Mouse (Mus musculus) CH12.LX (cell line): Measurements from ENCODE around the gene Ccdc141. TPM values are rescaled to one million over a fixed set of nuclear protein-coding genes. Genes with fewer than 3 reads are reported as not detected.

Experiments used
- DNase-seq: peaks from one replicate; pipeline ENCODE4 v3.0.0-alpha.2; 2013; ENCODE audit errors: extremely low read depth
- H3K27ac ChIP-seq: 2 replicates; pipeline ENCODE4 v1.5.1; 2012; ENCODE audit warnings: low read depth, mild to moderate bottlenecking, control low read depth, moderate library complexity; ENCODE audit not compliant: insufficient read depth
- H3K27me3 ChIP-seq: replicated peaks from 2 replicates; pipeline ENCODE3; 2012; ENCODE audit warnings: inconsistent platforms
- H3K36me3 ChIP-seq, 2 experiments: replicated peaks in 1 of 2; 2 replicates each; pipeline versions ENCODE3 to v1.6.1; 2012; ENCODE audit warnings: inconsistent platforms in 1 of 2, low read length in 1 of 2, mild to moderate bottlenecking in 1 of 2, mixed read lengths in 1 of 2, moderate library complexity in 1 of 2; ENCODE audit not compliant: control insufficient read depth in 1 of 2, insufficient read depth in 1 of 2
- H3K4me1 ChIP-seq, 2 experiments: 2 replicates each; pipeline ENCODE4 v1.6.1; 2012; ENCODE audit warnings: inconsistent platforms in 1 of 2, moderate library complexity in 1 of 2; ENCODE audit not compliant: insufficient read depth in 2 of 2, control insufficient read depth in 1 of 2
- H3K4me2 ChIP-seq: 2 replicates; pipeline ENCODE4 v1.6.1; 2012; ENCODE audit warnings: low read depth, mild to moderate bottlenecking, control low read depth; ENCODE audit not compliant: poor library complexity, insufficient read depth, severe bottlenecking
- H3K4me3 ChIP-seq, 3 experiments: fragments of 150-350 bp in 1 of 3; sonication (generic) in 1 of 3; replicated peaks in 1 of 3; 2 replicates each; pipeline versions ENCODE3 to v1.5.1; 2011 to 2012; ENCODE audit warnings: low read depth in 2 of 3, low read length in 2 of 3, mild to moderate bottlenecking in 2 of 3, moderate library complexity in 2 of 3, control low read depth in 1 of 3, improper control_type of control experiment in 1 of 3, inconsistent platforms in 1 of 3, mixed read lengths in 1 of 3; ENCODE audit not compliant: poor library complexity in 1 of 3
- H3K79me2 ChIP-seq: replicated peaks from 2 replicates; pipeline ENCODE4 v1.6.1; 2012; ENCODE audit warnings: mild to moderate bottlenecking, moderate library complexity; ENCODE audit not compliant: control insufficient read depth, poor library complexity, insufficient read depth, severe bottlenecking; ENCODE audit errors: extremely low read depth
- H3K9ac ChIP-seq: 2 replicates; pipeline ENCODE4 v1.6.1; 2012; ENCODE audit warnings: low read depth, mild to moderate bottlenecking, control low read depth, moderate library complexity; ENCODE audit not compliant: insufficient read depth
- H3K9me3 ChIP-seq: replicated peaks from 2 replicates; pipeline ENCODE3; 2012; ENCODE audit warnings: low read length, inconsistent platforms, mixed read lengths
- CHD2 ChIP-seq: IDR thresholded peaks from 2 replicates; pipeline ENCODE4 v1.6.1; 2011; ENCODE audit warnings: low read length, improper control_type of control experiment
- CTCF ChIP-seq, 2 experiments: IDR thresholded peaks in 1 of 2; conservative IDR thresholded peaks in 1 of 2; 2 replicates each; pipeline ENCODE4 v1.5.1; 2011 to 2012; ENCODE audit warnings: low read depth in 2 of 2, low read length in 2 of 2, improper control_type of control experiment in 1 of 2, inconsistent platforms in 1 of 2, mild to moderate bottlenecking in 1 of 2, moderate library complexity in 1 of 2
- EP300 ChIP-seq: IDR thresholded peaks from 2 replicates; pipeline ENCODE4 v1.6.1; 2011; ENCODE audit warnings: low read length, improper control_type of control experiment
- ETS1 ChIP-seq: conservative IDR thresholded peaks from 2 replicates; pipeline ENCODE4 v1.6.1; 2012; ENCODE audit warnings: low read depth, mild to moderate bottlenecking, inconsistent platforms, low read length, improper control_type of control experiment, moderate library complexity
- IRF4 ChIP-seq: IDR thresholded peaks from 2 replicates; pipeline ENCODE4 v1.6.1; 2014; ENCODE audit warnings: low read depth, mild to moderate bottlenecking, inconsistent platforms, low read length, improper control_type of control experiment
- JUN ChIP-seq: IDR thresholded peaks from 2 replicates; pipeline ENCODE4 v1.6.1; 2011; ENCODE audit warnings: low read depth, mild to moderate bottlenecking, low read length, improper control_type of control experiment, moderate library complexity; ENCODE audit not compliant: insufficient read depth
- MAFK ChIP-seq: IDR thresholded peaks from 2 replicates; pipeline ENCODE4 v1.6.1; 2011; ENCODE audit warnings: low read length, improper control_type of control experiment; ENCODE audit not compliant: insufficient replicate concordance
- NELFE ChIP-seq: IDR thresholded peaks from 2 replicates; pipeline ENCODE4 v1.6.1; 2011; ENCODE audit warnings: low read depth, low read length, improper control_type of control experiment
- PAX5 ChIP-seq: IDR thresholded peaks from 2 replicates; pipeline ENCODE4 v1.6.1; 2012; ENCODE audit warnings: low read length, inconsistent platforms, mixed read lengths
- POLR2AphosphoS2 ChIP-seq: IDR thresholded peaks from 2 replicates; pipeline ENCODE4 v1.6.1; 2011; ENCODE audit warnings: low read depth, low read length, improper control_type of control experiment
- TCF12 ChIP-seq: IDR thresholded peaks from 2 replicates; pipeline ENCODE4 v1.6.1; 2014; ENCODE audit warnings: low read depth, mild to moderate bottlenecking, inconsistent platforms, low read length, improper control_type of control experiment
- USF1 ChIP-seq: IDR thresholded peaks from 2 replicates; pipeline ENCODE4 v1.6.1; 2014; ENCODE audit warnings: low read depth, mild to moderate bottlenecking, inconsistent platforms, low read length, improper control_type of control experiment
- USF2 ChIP-seq: conservative IDR thresholded peaks from 2 replicates; pipeline ENCODE4 v1.6.1; 2011; ENCODE audit warnings: low read depth, low read length, improper control_type of control experiment
- ZKSCAN1 ChIP-seq: IDR thresholded peaks from 2 replicates; pipeline ENCODE4 v1.6.1; 2012; ENCODE audit warnings: low read depth, inconsistent platforms, low read length, improper control_type of control experiment, borderline replicate concordance
- ZNF384 ChIP-seq: IDR thresholded peaks from 2 replicates; pipeline ENCODE4 v1.6.1; 2012; ENCODE audit warnings: low read depth, low read length, improper control_type of control experiment, inconsistent platforms
- dilution Hi-C: fragments of 300-500 bp; cut with MboI; formaldehyde crosslinking; loops from 2 replicates; pipeline ENCODE4 v1.14.3; 2020; ENCODE audit warnings: low sequenced_read_pairs; ENCODE audit not compliant: extremely low pct_unique_long_range_greater_than_20kb, extremely low pct_ligation_motif_present
- in situ Hi-C: fragments of 300-500 bp; cut with MboI; formaldehyde crosslinking; loops from 3 replicates; pipeline ENCODE4 v1.14.3; 2019; ENCODE audit warnings: low sequenced_read_pairs, low pct_ligation_motif_present, low pct_unique_long_range_greater_than_20kb, mixed read lengths
- polyA plus RNA-seq: library from polyadenylated mRNA; unstranded; fragments of >175 nt; gene quantifications from 2 replicates; pipeline ENCODE4 v1.2.1, GENCODE M21; 2012; ENCODE audit warnings: low read depth; ENCODE audit not compliant: insufficient read length
- total RNA-seq, 2 experiments: library from RNA; depleted of rRNA; stranded (reverse); fragments of 300-350 nt in 1 of 2; fragments of >200 nt in 1 of 2; gene quantifications; 2 replicates each; pipeline ENCODE4 v1.2.3; 2012 to 2014

The Ccdc141 gene
- total and polyA plus RNA-seq, 3 experiments, result not detected

DNA sequence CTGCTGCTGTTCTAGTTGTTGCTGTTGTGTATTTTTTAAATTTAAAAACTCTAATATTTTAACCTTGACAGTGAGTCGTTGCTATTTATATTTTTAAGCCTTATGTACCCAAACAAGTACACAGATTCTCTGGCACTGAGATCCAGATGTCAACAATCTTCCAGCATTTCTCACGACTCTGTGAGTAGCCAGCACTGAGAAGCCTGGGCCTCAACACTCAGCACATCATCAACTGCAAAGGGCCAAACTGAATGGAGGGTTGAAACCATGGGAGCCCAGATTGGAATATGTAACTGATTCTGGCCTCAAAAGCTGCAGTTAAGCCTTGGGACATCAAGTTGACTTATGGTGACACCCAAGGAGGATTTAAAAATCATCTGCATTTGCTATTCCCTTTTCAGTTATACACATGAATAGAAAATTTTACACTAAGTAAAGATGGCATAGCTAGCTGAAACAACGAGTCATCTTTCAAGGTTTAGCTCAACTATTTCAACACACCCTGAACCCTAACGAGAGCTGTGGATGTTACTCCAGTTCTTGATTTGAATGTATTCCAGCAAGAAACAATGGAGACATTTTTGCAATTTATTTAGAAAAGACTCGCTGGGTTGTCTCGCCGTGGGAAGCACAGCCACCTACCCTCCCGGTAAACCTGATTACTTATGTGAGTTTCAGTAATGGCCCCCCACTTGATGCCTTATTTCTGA, 65.3 kb downstream of the Ccdc141 start:
- H3K36me3 ChIP-seq, result no peaks in the 10 kb centered on the region
- no peak overlapping the region for H3K4me3 ChIP-seq
- in situ Hi-C loops, result no loop called here
- no peaks in the 10 kb centered on the region for H3K4me1 ChIP-seq
- H3K4me2 ChIP-seq, result no peak overlapping the region
- no peak overlapping the region for H3K27ac ChIP-seq
- H3K9me3 ChIP-seq, result peaks cover 38% of the 10 kb centered on the region
- dilution Hi-C loops, result no loop called here
- no peak overlapping the region for H3K9ac ChIP-seq
- DNase-seq, result no peak
- TF ChIP-seq CHD2 (no peak), JUN (no peak), PAX5 (no peak), NELFE (no peak), ZKSCAN1 (no peak), USF1 (no peak), CTCF (conservative IDR thresholded peaks at IDR 0.05 in 1 of 2, IDR thresholded peaks at IDR 0.05 in 1 of 2; ENCODE audit: low read depth in 2 of 2, low read length in 2 of 2) (no peak)
- no peaks in the 10 kb centered on the region for H3K79me2 ChIP-seq
- H3K27me3 ChIP-seq, result no peaks in the 10 kb centered on the region

DNA sequence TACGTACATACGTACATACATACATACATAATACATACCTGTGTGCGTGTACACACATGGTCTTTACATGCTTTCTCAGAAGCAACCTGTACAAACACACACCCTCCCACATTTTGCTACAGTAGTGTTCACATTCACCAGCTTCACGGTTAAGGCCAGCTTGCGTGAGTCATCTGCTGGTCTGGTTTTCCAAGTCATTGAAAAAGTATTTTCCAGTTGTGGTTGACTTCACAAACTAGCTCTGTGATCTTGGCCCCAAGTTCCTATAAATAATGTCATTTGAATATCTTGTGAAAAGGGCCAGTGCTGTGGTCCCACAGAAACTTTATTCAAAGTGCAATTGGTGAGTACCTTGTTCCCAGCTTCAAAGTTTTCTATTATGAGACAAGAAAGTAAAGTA, 67.9 kb downstream of the Ccdc141 start:
- Histone ChIP-seq H3K79me2 (no peaks in the 10 kb centered on the region), H3K9ac (no peak overlapping the region), H3K4me2 (no peak overlapping the region), H3K9me3 (peaks cover 32% of the 10 kb centered on the region), H3K4me3 (no peak overlapping the region), H3K27ac (no peak overlapping the region), H3K27me3 (no peaks in the 10 kb centered on the region), H3K4me1 (no peaks in the 10 kb centered on the region), H3K36me3 (no peaks in the 10 kb centered on the region)
- DNase-seq, result no peak
- dilution Hi-C loops, result no loop called here
- in situ Hi-C loops, result no loop called here
- TF ChIP-seq ETS1 (no peak), TCF12 (no peak), MAFK (no peak)

DNA sequence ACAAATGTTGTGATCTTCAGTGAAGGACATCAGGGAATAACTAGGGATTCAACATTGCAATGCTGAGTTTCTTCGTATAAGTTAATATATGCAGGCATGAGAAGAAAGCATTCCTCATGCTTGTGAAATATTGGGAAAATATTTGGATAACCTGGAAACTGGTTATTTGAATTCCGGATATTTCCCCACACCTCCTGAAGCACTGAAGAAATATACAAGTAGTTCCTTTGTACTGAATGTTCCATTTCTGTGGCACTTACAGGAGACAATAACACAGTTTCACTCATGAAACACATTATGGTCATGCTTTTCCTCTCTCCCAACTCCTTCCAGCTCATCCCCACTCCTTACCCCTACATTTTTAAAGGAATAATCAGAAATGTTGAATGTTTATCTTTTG, 70.6 kb downstream of the Ccdc141 start:
- Histone ChIP-seq H3K79me2 (no peaks in the 10 kb centered on the region), H3K9me3 (peaks cover 22% of the 10 kb centered on the region)
- dilution Hi-C loops, result no loop called here
- TF ChIP-seq ZNF384, result no peak
- no peak for TF ChIP-seq USF2
- TF ChIP-seq IRF4, result no peak
- TF ChIP-seq POLR2AphosphoS2, result no peak
- TF ChIP-seq EP300, result no peak
- no peak for TF ChIP-seq CHD2
- TF ChIP-seq, all 38 proteins: peak for 0
- Histone ChIP-seq H3K4me1 (no peaks in the 10 kb centered on the region), H3K9ac (no peak overlapping the region), H3K4me2 (no peak overlapping the region), H3K4me3 (no peak overlapping the region), H3K27ac (no peak overlapping the region), H3K36me3 (no peaks in the 10 kb centered on the region), H3K27me3 (no peaks in the 10 kb centered on the region)
- in situ Hi-C loops, result no loop called here
- DNase-seq, result no peak
